Mouse (Mus musculus): ENCODE results near the gene Trmt10a.

- TF ChIP-seq CTCF (IDR thresholded peaks at IDR 0.05; ENCODE audit: low read depth, low read length) (no peak), POLR2A (IDR thresholded peaks at IDR 0.05; ENCODE audit: extremely low read depth, insufficient read depth, low read length) (no peak)
Measured at GRCm38 (mm10) chr3:138192260-138192659, 49.0 kb downstream of the Trmt10a start.

All from liver, adult 2 months (tissue).